Mouse (Mus musculus) embryo, embryonic 11 days (tissue): Measurements from ENCODE around the gene Prrt4.
"Not testable (repeated sequence)": the region's sequence is repeated elsewhere in the genome, so short reads cannot be mapped to it uniquely, and the experiment has no call there.

Experiments
- DNase-seq: peaks from one replicate; pipeline ENCODE4 v3.0.0-alpha.2; 2015

Gene Prrt4

GRCm38 (mm10) chr6:29198309-29199222 is 19.2 kb upstream of the Prrt4 start:
- peak; percentile 96 for DNase-seq

DNA sequence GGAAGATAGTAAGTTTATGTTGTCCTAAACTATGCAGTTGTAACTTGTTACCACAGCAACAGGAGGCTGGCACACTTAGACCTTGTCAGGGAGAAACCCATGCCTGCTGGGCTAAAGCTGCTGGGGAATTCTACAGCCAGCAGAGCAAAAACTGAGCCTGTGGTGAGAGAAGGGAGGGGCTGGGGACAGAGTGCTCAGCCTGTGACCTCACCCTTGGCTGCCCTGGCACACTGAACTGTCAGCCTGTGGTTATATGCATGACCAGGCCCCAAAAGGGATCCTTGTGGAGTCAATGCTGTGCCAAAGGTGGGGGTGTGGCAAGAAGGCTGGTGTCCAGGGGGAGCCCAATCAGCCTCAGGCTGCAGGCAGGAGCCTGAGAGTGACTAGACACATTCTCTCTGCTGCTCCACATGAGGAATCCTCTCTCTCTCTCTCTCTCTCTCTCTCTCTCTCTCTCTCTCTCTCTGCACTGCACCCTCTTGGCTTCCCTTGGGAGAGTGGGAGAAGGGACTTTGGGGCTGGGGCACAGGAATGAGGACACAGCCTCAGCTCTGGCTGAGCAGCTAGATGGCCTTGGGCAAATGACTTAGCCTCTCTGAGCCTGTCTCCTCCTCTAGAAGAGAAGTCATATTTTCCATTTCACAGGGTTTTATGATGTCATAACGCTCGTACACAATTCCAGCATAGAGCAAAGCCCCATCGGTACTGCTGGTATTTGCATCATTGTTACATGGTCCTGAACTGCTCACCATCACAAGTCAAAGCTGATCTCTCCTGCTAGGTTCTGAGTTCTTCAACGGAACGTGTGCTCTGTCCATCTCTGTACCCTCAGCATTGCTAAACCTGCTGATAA is 16.7 kb upstream of the Prrt4 start:
- no peak for DNase-seq

DNA sequence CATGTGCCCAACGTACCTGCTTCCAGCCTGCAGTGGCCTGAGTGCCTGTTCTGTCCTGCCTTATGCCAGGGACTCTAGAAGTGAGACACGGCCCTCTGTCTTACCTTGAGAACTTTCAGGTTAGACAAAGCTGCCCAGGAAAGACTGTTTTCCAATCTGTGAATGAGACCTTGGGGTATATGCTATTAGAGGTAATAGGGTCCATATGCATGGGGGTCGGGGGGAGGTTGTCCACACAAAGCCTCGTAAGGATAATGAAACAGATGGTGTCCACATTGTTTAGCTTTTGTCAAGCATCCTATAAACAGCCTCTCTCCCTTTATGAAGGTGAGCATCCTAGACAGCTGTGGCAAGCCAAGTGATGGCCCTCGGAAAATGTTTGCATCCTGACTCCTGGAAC is 15.8 kb upstream of the Prrt4 start:
- no peak for DNase-seq

- no peak for DNase-seq
Measured at GRCm38 (mm10) chr6:29193961-29194750, 14.8 kb upstream of the Prrt4 start.

GRCm38 (mm10) chr6:29187936-29188335 is 8.6 kb upstream of the Prrt4 start:
- DNase-seq, result no peak

DNA sequence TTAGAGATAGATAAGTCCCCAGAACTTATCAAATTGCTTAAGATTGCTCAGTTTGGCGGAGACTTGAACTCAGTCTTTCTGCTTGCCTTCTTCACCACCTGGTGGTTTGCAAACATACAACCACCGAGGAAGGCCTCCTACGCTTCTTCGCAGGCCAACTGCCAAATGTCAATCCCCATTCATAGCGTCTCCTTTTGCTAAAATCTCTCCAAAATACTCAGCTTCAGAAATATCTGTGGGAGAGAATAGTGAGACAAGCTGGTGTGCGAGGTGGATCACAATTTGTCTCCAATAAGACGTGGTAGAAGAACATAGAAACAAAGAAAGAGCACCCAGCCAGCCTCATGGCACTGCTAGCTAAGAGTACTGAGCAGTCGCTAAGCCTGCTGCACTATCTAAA is 459 bp upstream of the Prrt4 start:
- DNase-seq, result no peak

GRCm38 (mm10) chr6:29177901-29178879 is 1.2 kb downstream of the Prrt4 start:
- DNase-seq, result peak; percentile 33

DNA sequence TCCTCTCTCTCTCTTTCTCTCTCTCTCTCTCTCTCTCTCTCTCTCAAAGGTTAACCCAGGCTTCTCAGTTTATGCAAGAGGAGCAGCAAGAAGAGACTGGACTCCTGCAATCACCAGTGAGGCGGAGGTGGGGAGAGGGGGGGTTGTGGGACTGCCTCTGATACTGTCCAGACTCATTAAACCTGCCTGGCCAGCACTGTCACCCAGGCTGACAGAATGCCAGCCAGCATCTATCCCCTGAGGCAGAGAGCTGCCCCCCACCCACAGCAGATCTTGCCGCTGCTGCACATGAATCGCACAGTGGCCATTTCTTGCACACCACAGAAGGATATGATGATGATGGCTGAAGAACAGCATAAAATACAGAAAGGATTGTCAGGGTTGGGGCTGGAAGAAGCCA is 4.3 kb downstream of the Prrt4 start:
- no peak for DNase-seq

DNA sequence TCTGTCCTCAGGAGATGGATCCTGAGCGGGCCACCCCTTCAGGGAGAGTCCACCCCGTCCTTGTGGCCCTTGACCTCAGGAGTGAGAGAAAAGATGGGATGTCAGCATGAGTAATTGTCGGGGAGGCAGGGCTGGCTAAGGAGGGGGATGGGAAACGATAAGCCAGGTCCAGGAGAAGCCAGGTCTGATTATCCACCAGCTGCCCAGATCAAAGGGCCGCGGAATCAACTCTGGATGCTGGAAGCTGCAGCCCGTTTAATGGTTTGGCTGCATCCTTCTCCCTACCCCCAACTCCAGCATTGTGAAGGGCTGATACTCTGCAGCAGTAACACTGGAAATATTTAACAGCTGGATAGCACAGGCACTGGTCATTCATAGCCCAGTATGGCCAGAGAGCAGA is 5.0 kb downstream of the Prrt4 start:
- DNase-seq, result peak; percentile 50

- DNase-seq, result peak; percentile 93
Measured at GRCm38 (mm10) chr6:29170952-29171388, 8.4 kb downstream of the Prrt4 start.

- DNase-seq, result peak; percentile 63
Measured at GRCm38 (mm10) chr6:29170063-29170921, 9.1 kb downstream of the Prrt4 start.

DNA sequence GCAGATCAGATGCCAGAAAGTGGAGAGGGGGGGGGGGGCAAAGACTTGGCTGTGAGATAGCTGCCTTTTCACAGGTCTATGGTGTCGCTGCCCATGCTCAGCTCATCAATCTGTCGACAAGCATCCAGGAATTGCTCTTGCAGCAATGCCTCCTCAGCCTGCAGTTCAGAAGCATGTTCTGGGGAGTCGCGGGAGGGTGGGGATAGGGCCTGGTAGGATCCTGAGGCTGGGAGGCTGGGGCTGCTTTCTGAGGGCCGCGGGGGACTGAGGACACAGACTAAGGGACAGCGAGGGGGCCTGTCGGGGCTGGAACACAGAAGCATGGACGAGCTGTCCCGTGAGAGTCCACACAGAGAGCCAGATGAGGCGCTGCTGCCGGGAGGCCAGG is 9.7 kb downstream of the Prrt4 start:
- peak; percentile 22 for DNase-seq

DNA sequence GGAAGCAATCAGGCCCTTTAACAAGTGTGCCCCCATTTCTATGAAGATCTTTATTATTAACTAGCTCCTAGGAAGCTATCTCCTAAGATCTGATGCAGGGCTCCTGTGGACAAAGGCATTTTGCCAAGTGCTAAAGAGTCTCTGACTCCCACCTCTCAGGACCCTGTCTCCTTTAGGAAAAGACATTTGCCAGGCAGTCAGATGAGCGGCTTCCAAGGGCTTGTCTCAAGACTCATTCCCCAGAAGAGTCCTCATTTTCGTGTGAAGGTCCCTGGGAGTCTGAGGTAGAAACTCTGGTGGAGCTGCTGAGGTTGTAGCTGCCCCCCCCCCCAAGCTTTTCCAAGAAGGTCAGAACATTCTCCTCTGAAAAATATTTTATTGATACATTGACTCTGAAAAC is 10.5 kb downstream of the Prrt4 start:
- no peak for DNase-seq

DNA sequence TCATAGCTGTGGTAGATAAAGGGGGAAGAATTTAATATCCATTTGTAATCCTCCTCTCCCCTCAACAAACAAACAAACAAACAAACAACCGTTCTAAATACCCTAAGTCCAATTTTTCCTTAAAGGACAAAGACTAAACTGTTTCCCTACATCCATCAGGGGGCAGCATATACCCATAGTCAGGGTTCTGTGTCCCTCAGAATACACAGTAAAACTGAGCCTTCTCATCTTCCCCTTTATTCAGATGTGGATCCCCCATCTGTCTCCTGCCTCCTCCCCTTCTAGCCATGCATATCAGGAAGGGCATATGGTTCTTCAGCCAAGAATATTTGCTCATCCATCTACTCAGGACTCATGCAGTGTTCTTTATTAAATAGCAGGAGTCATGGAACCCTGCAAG is 13.2 kb downstream of the Prrt4 start:
- peak; percentile 78 for DNase-seq

DNA sequence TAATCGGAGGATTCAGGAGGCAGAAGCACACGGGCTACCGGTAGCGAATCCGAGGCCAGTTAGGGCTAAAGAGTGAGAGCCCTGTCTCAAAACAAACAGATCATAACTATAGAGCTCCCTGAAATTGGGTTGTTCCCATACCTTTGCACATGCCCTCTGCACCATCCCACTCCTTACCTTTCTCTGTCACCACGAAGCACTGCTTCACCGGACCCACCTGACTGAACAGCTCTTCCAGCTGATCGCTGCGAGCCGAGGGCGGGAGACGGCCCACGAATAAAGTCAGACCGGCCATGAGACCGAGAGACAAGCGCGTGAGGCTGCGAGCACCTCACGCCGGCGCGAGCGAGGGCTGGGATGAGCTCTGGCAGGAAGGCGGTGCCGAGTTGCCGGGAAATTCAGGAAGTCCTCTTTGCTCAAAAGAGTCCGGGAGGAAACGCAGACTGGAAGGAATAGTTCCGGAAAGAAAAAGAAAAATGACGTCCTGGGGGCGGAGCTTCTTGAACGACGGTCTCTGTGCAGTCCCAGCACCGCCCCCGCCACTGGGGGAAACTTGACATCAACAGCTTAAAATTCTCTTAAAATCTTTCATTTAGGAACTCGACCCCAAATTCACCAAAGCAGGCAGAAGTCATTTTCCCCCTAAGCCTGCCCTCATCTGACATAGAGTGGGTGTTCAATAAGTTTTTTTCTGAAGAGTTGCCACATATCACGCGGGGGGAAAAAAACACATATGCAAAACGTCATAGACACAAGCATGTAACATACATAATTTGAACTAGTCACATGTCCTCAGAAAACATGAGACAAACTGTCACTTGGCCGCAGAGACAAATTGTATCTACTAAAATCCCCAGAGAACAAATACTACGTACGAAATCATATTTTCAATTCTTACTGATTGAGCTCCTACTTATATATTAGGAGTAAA is 14.8 kb downstream of the Prrt4 start, which contains the start of gene Rbm28:
Rbm28 (minus strand) TSS at position 693 of the 931 bp plus-strand sequence.
- DNase-seq, result peak; percentile 94

GRCm38 (mm10) chr6:29161291-29161690 is 18.1 kb downstream of the Prrt4 start:
- not testable (repeated sequence) for DNase-seq

GRCm38 (mm10) chr6:29160786-29161185 is 18.6 kb downstream of the Prrt4 start:
- DNase-seq, result no peak

DNA sequence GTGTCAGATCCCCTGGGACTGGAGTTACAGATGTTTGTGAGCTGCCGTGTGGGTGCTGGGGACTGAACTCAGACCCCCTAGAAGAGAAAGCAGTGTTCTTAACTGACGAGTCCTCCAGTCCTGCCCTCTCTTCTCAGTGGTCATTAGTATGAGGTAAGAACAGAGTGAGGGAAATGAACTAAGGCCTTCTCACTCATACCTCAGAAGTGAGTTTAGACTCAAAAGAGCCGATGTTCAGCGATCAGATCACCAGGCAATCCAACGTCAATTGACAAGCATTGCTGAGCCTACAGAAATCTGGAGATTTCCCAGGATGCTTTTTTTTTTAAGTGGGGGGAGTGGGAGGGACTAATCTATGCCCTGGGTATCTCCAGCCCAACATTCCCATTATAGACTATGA is 23.1 kb downstream of the Prrt4 start:
- DNase-seq, result no peak

DNA sequence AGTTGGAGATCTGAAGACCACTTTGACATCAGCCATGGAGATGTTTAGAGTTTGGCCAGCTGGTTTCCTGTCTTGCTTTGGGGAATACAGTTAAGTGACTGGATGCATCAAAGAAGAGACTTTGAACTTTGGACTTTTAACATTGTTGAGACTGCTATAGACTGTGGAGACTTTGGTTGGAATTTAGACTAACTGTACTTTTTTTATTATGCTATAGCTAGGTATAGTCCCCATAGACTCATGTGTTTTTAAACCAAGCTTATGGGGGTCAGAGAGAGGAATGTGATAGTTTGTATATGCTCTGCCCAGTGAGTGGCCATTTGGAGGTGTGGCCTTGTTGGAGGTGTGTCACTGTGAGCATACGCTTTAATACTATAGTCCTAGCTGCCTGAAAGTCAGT is 29.4 kb downstream of the Prrt4 start:
- no peak for DNase-seq
